Mouse (Mus musculus): ENCODE results near the gene 4930447C04Rik.

GRCm38 (mm10) chr12:72843973-72844620 lies 96.5 kb downstream of the 4930447C04Rik start:
- TF ChIP-seq CTCF (IDR thresholded peaks at IDR 0.05; ENCODE audit: low read depth, low read length) (no peak), GATA1 (IDR thresholded peaks at IDR 0.05; ENCODE audit: borderline replicate concordance, low read length) (no peak)

All from G1E (cell line).